Mouse (Mus musculus): ENCODE data around the gene Tmub1.
A peak's percentile ranks its signal among the peaks of the same experiment; 100 is the strongest.
"Not testable (repeated sequence)": the region's sequence is repeated elsewhere in the genome, so short reads cannot be mapped to it uniquely, and the experiment has no call there.

Gene Tmub1

DNA sequence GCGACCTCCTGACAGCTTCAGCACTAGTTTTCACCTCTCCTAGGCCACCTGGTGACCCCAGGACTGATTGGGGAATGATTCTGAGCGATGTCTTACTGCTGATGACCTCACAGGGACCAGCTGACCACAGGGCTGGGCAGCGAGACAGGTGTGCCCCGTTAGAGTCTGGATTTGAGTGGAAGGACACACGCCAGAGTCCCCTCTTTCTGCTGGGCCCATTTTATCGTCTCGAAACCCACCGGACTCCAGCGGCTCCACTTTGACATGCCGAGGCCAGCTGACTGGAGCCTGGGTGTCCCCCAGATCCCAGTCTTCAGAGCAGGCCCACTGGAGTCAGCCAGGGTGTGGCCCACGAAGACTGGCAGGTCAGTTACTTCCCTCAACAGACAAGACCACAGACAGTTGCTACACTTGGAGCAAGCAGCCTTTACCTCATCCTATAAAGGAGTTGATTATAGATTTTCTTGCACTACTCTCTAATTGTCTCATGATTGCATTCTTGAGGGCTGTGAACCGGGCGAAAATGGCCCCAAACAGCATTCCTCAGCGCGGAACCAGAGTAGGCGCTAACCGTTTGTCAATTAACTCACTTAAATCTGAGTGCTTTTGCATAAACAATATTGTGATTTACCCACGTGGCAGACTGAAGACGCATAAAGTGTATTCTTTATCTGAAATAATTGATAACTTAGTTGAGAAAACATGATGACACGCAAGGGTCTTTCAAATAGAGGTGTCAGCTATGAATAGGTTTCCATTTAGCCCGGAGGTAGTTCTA lies 23.5 kb downstream of the Tmub1 start:
- peak; percentile 40 for DNase-seq (ENCODE audit: low spot score)

DNA sequence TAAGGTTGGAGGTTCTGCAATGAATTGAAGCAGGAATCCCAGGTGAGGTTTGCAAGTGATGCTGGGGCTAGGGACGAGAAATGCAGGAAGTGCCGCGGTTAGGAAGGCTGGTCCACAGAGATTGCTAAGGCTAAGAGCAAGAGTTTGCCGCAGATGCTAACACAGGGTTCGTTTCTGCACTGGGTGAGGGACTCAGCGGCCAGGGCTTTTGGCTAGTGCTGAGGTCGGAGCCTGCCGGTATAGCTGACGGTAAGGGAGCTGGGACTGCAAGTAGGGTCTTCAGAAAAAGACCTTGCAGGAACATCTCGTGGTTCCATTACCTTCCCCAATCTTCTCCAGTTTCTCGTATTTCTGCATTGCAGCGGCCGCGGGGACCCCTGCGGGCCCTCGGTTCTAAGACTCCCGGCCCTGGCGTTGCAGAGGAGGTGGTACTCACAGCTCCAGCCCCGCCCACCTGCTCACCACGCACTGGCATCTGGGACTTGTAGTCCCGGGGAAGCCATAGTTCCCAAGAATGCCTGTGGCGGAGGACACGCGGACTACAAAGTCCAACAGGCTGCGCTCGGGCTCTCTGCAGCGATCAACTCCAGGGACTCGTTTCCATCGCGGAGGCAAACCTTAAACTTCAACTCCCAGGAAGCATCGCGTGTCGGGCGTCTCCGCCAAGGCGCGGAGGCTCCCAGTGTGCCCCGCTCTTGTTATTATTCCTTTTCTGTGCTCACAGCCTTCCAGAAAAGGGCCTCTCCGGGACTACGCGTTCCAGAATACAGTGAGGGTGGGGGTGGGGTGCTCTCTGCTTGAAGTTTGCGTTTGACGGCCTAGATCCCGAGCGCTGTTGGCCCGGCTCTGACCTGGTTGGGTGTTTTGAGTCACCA lies 24.3 kb downstream of the Tmub1 start, which contains the start of the genes Cdk5 and Slc4a2:
TSS of gene Cdk5 (minus strand) at position 402 of the 875 bp plus-strand sequence.
TSS of gene Slc4a2 (plus strand) at position 709 of the 875 bp plus-strand sequence.
- DNase-seq (ENCODE audit: low spot score), result peak; percentile 97

GRCm38 (mm10) chr5:24420381-24420780 lies 27.3 kb downstream of the Tmub1 start:
- no peak for DNase-seq (ENCODE audit: low spot score)

- no peak for DNase-seq (ENCODE audit: low spot score)
Measured at GRCm38 (mm10) chr5:24417587-24417986, 30.1 kb downstream of the Tmub1 start.

- peak; percentile 66 for DNase-seq (ENCODE audit: low spot score)
Measured at GRCm38 (mm10) chr5:24416222-24416736, 31.4 kb downstream of the Tmub1 start.

DNA sequence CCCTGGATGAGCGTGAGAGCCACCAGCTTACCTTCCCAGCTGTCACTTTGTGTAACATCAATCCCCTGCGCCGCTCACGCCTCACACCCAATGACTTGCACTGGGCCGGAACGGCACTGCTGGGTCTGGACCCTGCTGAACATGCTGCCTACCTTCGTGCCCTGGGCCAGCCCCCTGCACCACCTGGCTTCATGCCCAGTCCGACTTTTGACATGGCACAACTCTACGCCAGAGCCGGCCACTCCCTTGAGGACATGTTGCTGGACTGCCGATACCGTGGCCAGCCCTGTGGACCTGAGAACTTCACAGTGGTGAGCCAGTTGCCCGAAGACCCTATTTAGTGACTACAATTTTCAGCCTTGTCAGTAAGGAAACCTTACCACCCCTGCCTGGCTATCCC lies 33.7 kb downstream of the Tmub1 start:
- DNase-seq (ENCODE audit: low spot score), result no peak

- no peak for DNase-seq (ENCODE audit: low spot score)
Measured at GRCm38 (mm10) chr5:24413042-24413693, 34.5 kb downstream of the Tmub1 start, which contains the start of gene Asic3. TSS of gene Asic3 (plus strand) at chr5:24413392.

GRCm38 (mm10) chr5:24412063-24412462 lies 35.6 kb downstream of the Tmub1 start:
- DNase-seq (ENCODE audit: low spot score), result no peak

GRCm38 (mm10) chr5:24409466-24409865 lies 38.2 kb downstream of the Tmub1 start:
- DNase-seq (ENCODE audit: low spot score), result no peak

- DNase-seq (ENCODE audit: low spot score), result no peak
Measured at GRCm38 (mm10) chr5:24408651-24409050, 39.0 kb downstream of the Tmub1 start.

- no peak for DNase-seq (ENCODE audit: low spot score)
Measured at GRCm38 (mm10) chr5:24405389-24405876, 42.2 kb downstream of the Tmub1 start.

DNA sequence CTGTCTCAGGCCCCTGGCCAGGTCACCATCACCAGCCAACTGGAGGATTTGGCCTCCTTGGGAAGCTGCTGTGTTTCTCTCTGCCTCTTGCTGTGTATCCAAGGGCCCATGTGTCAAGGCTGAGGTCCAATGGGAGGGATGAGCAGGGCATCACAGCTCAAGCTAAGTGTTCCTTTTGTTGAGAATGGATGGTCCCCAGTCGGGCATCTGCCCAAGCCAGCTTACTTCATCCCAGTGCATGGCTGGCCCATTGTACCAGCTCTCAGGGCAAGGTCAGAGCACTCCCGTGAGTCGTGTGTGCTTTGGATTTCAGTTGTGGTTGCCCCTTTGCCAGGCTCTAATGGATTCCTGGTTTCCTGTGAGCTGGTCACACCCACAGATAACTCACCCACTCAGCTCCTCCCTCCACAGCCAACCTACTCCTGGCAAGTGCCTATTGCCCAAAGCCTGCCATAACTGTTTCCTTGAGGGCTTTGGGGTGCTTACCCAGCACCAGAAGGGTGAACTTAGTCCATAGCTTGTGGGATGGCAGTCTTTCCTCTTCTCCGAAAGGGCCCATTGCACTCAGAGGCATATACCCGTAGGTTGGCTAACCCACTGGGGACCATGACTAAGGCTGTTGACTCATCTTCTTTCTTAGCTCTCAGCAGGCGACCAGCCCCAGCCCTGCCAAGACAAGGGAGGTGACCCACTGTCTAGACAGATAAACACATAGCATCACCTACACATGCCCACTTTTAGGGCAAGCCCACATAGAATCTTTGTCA lies 42.9 kb downstream of the Tmub1 start:
- DNase-seq (ENCODE audit: low spot score), result no peak

DNA sequence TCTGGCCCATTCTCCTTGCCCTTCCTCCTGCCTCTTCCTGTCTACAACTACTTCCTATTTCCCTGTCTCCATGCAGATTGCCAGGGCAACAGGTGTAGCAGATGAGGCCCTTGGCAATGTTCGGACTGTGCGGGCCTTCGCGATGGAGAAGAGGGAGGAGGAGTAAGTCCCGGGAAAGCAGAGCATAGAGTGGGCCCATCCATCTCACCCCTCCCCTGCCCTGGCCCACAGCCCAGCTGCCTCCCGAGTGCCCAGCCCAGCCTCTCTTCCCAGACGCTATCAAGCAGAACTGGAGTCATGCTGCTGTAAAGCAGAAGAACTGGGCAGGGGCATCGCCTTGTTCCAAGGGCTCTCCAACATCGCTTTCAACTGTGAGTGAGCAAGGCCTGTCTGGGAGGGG lies 45.7 kb downstream of the Tmub1 start:
- DNase-seq (ENCODE audit: low spot score), result no peak

GRCm38 (mm10) chr5:24400911-24401605 lies 46.6 kb downstream of the Tmub1 start:
- DNase-seq (ENCODE audit: low spot score), result no peak

DNA sequence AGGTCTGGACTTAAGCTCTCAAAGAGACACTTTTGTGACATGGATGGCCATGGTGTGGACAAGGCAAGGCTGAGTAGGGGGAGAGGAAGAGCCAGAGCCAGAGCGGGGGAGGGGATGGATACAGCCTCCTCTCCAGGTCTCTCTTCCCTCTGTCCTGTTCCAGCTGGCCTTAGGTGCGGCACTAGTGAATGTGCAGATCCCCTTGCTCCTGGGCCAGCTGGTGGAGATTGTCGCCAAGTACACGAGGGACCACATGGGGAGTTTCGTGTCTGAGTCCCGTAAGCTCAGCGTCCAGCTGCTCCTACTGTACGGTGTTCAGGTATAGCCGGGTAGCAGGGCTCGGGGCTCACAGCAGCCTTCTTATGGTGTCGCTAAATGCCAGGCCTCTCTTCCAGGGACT lies 47.3 kb downstream of the Tmub1 start:
- no peak for DNase-seq (ENCODE audit: low spot score)

DNA sequence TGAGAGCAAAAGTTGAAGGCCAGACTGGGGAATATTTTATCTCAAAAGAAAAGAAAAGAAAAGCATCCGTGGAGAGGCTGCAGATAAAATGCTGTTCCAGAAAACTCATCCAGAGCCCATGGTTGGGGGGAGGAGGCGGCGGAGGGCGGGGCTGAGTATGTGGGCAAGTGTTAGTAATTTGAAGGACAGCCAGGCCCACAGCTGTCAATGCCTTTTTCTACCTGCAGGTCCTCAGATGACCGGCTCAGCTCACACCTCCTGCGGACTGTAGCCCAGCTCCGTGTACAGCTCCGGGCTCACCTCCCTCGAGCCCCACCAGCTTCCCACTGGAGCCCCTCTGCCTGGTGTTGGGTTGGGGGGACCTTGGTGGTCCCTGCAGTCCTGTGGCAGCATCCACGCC lies 48.0 kb downstream of the Tmub1 start:
- DNase-seq (ENCODE audit: low spot score), result no peak

DNA sequence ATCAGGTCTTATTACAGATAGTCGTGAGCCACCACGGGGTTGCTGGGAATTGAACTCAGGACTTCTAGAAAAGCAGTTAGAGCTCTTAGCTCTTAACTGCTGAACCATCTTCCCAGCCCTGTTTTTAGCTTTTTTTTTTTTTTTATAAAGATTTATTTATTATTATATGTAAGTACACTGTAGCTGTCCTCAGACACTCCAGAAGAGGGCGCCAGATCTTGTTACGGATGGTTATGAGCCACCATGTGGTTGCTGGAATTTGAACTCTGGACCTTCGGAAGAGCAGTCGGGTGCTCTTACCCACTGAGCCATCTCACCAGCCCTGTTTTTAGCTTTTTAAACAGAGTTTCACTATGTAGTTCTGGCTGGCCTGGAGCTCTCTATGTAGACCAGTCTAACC lies 51.4 kb downstream of the Tmub1 start:
- DNase-seq (ENCODE audit: low spot score), result not testable (repeated sequence)
